Mouse (Mus musculus): ENCODE results near the gene Zw10. TPM values are rescaled to one million over a fixed set of nuclear protein-coding genes. Genes with fewer than 3 reads are reported as not detected.

The Zw10 gene
- polyA plus RNA-seq, 1 experiment: 8.1 TPM

- Histone ChIP-seq H3K4me3 (ENCODE audit: extremely low read depth, insufficient read depth, insufficient read length) (no peak overlapping the region), H3K27me3 (ENCODE audit: control insufficient read depth, insufficient read depth, low read length) (no peaks in the 10 kb centered on the region), H3K36me3 (ENCODE audit: control insufficient read depth, insufficient read depth, low read length) (no peaks in the 10 kb centered on the region), H3K27ac (ENCODE audit: insufficient read depth, low read length) (no peak overlapping the region), H3K4me1 (ENCODE audit: control insufficient read depth, insufficient read depth, insufficient read length) (no peaks in the 10 kb centered on the region)
- no peak for DNase-seq (ENCODE audit: low read depth in 1 of 2, low spot score in 2 of 2)
- no peak for TF ChIP-seq CTCF (IDR thresholded peaks at IDR 0.05; ENCODE audit: extremely low read depth, insufficient read depth, insufficient read length, insufficient replicate concordance)
- TF ChIP-seq POLR2A (IDR thresholded peaks at IDR 0.05; ENCODE audit: low read depth, low read length): no peak
- 83% methylated on average over 1 of the region's 1 CpGs for WGBS
Observed at GRCm38 (mm10) chr9:49102328-49102727, 46.9 kb downstream of the Zw10 start.

GRCm38 (mm10) chr9:49109101-49109500 lies 53.7 kb downstream of the Zw10 start:
- no peak for TF ChIP-seq POLR2A (IDR thresholded peaks at IDR 0.05; ENCODE audit: low read depth, low read length)
- TF ChIP-seq CTCF (IDR thresholded peaks at IDR 0.05; ENCODE audit: extremely low read depth, insufficient read depth, insufficient read length, insufficient replicate concordance): no peak

GRCm38 (mm10) chr9:49110476-49111220 lies 55.2 kb downstream of the Zw10 start:
- TF ChIP-seq POLR2A (IDR thresholded peaks at IDR 0.05; ENCODE audit: low read depth, low read length) (no peak), CTCF (IDR thresholded peaks at IDR 0.05; ENCODE audit: extremely low read depth, insufficient read depth, insufficient read length, insufficient replicate concordance) (no peak)
- no peaks in the 10 kb centered on the region for H3K27me3 ChIP-seq (ENCODE audit: control insufficient read depth, insufficient read depth, low read length)
- no peak for DNase-seq (ENCODE audit: low read depth in 1 of 2, low spot score in 2 of 2)
- WGBS: 76% methylated on average over 6 of the region's 6 CpGs
- H3K27ac ChIP-seq (ENCODE audit: insufficient read depth, low read length): no peak overlapping the region
- no peak overlapping the region for H3K4me3 ChIP-seq (ENCODE audit: extremely low read depth, insufficient read depth, insufficient read length)
- H3K4me1 ChIP-seq (ENCODE audit: control insufficient read depth, insufficient read depth, insufficient read length): no peaks in the 10 kb centered on the region
- H3K36me3 ChIP-seq (ENCODE audit: control insufficient read depth, insufficient read depth, low read length): no peaks in the 10 kb centered on the region

More at GRCm38 (mm10) chr9:49109101-49109500, 53.7 kb downstream of the Zw10 start:
- DNase-seq (ENCODE audit: low read depth in 1 of 2, low spot score in 2 of 2): no peak
- no peak overlapping the region for H3K27ac ChIP-seq (ENCODE audit: insufficient read depth, low read length)
- 73% methylated on average over 7 of the region's 7 CpGs for WGBS
- no peak overlapping the region for H3K4me3 ChIP-seq (ENCODE audit: extremely low read depth, insufficient read depth, insufficient read length)
- no peaks in the 10 kb centered on the region for H3K27me3 ChIP-seq (ENCODE audit: control insufficient read depth, insufficient read depth, low read length)
- no peaks in the 10 kb centered on the region for H3K36me3 ChIP-seq (ENCODE audit: control insufficient read depth, insufficient read depth, low read length)
- H3K4me1 ChIP-seq (ENCODE audit: control insufficient read depth, insufficient read depth, insufficient read length): no peaks in the 10 kb centered on the region

GRCm38 (mm10) chr9:49111296-49111695 lies 55.9 kb downstream of the Zw10 start:
- Histone ChIP-seq H3K27ac (ENCODE audit: insufficient read depth, low read length) (no peak overlapping the region), H3K27me3 (ENCODE audit: control insufficient read depth, insufficient read depth, low read length) (no peaks in the 10 kb centered on the region), H3K4me3 (ENCODE audit: extremely low read depth, insufficient read depth, insufficient read length) (no peak overlapping the region), H3K36me3 (ENCODE audit: control insufficient read depth, insufficient read depth, low read length) (no peaks in the 10 kb centered on the region), H3K4me1 (ENCODE audit: control insufficient read depth, insufficient read depth, insufficient read length) (no peaks in the 10 kb centered on the region)
- TF ChIP-seq POLR2A (IDR thresholded peaks at IDR 0.05; ENCODE audit: low read depth, low read length) (no peak), CTCF (IDR thresholded peaks at IDR 0.05; ENCODE audit: extremely low read depth, insufficient read depth, insufficient read length, insufficient replicate concordance) (no peak)
- no peak for DNase-seq (ENCODE audit: low read depth in 1 of 2, low spot score in 2 of 2)
- WGBS: 48% methylated on average over 5 of the region's 5 CpGs

GRCm38 (mm10) chr9:49118271-49118825 lies 62.9 kb downstream of the Zw10 start:
- Histone ChIP-seq H3K4me1 (ENCODE audit: control insufficient read depth, insufficient read depth, insufficient read length) (no peaks in the 10 kb centered on the region), H3K4me3 (ENCODE audit: extremely low read depth, insufficient read depth, insufficient read length) (no peak overlapping the region), H3K36me3 (ENCODE audit: control insufficient read depth, insufficient read depth, low read length) (no peaks in the 10 kb centered on the region), H3K27me3 (ENCODE audit: control insufficient read depth, insufficient read depth, low read length) (no peaks in the 10 kb centered on the region), H3K27ac (ENCODE audit: insufficient read depth, low read length) (no peak overlapping the region)
- no peak for DNase-seq (ENCODE audit: low read depth in 1 of 2, low spot score in 2 of 2)
- WGBS: 54% methylated on average over 3 of the region's 3 CpGs
- TF ChIP-seq CTCF (IDR thresholded peaks at IDR 0.05; ENCODE audit: extremely low read depth, insufficient read depth, insufficient read length, insufficient replicate concordance): no peak
- TF ChIP-seq POLR2A (IDR thresholded peaks at IDR 0.05; ENCODE audit: low read depth, low read length): no peak

- no peak overlapping the region for H3K27ac ChIP-seq (ENCODE audit: insufficient read depth, low read length)
- TF ChIP-seq CTCF (IDR thresholded peaks at IDR 0.05; ENCODE audit: extremely low read depth, insufficient read depth, insufficient read length, insufficient replicate concordance) (no peak), POLR2A (IDR thresholded peaks at IDR 0.05; ENCODE audit: low read depth, low read length) (no peak)
- no peak overlapping the region for H3K4me3 ChIP-seq (ENCODE audit: extremely low read depth, insufficient read depth, insufficient read length)
- H3K27me3 ChIP-seq (ENCODE audit: control insufficient read depth, insufficient read depth, low read length): no peaks in the 10 kb centered on the region
- WGBS: 80% methylated on average over 4 of the region's 4 CpGs
- DNase-seq (ENCODE audit: low read depth in 1 of 2, low spot score in 2 of 2): no peak
- H3K4me1 ChIP-seq (ENCODE audit: control insufficient read depth, insufficient read depth, insufficient read length): no peaks in the 10 kb centered on the region
- no peaks in the 10 kb centered on the region for H3K36me3 ChIP-seq (ENCODE audit: control insufficient read depth, insufficient read depth, low read length)
Observed at GRCm38 (mm10) chr9:49119759-49120158, 64.3 kb downstream of the Zw10 start.

GRCm38 (mm10) chr9:49125706-49126105 lies 70.3 kb downstream of the Zw10 start:
- 87% methylated on average over 7 of the region's 7 CpGs for WGBS
- TF ChIP-seq CTCF (IDR thresholded peaks at IDR 0.05; ENCODE audit: extremely low read depth, insufficient read depth, insufficient read length, insufficient replicate concordance) (no peak), POLR2A (IDR thresholded peaks at IDR 0.05; ENCODE audit: low read depth, low read length) (no peak)

More at GRCm38 (mm10) chr9:49125706-49126105, 70.3 kb downstream of the Zw10 start:
- H3K4me1 ChIP-seq (ENCODE audit: control insufficient read depth, insufficient read depth, insufficient read length): no peaks in the 10 kb centered on the region
- no peaks in the 10 kb centered on the region for H3K36me3 ChIP-seq (ENCODE audit: control insufficient read depth, insufficient read depth, low read length)
- no peak for DNase-seq (ENCODE audit: low read depth in 1 of 2, low spot score in 2 of 2)
- H3K27ac ChIP-seq (ENCODE audit: insufficient read depth, low read length): no peak overlapping the region
- H3K4me3 ChIP-seq (ENCODE audit: extremely low read depth, insufficient read depth, insufficient read length): no peak overlapping the region
- H3K27me3 ChIP-seq (ENCODE audit: control insufficient read depth, insufficient read depth, low read length): no peaks in the 10 kb centered on the region

Other genes with a start within 250 kb of the Zw10 start
- gene Zbtb16, start 219.4 kb upstream of the Zw10 start, polyA plus RNA-seq (2012; rRNA removed): 2.5 and 3.1 TPM in 2 replicates
- gene Htr3a, start 144.5 kb upstream of the Zw10 start, polyA plus RNA-seq (2012; rRNA removed): 0.05 TPM in 1 of 2 replicates, not detected in the other
- not detected in 2 replicates for gene Htr3b, start 90.6 kb upstream of the Zw10 start, polyA plus RNA-seq (2012; rRNA removed)
- gene Usp28, start 70.2 kb upstream of the Zw10 start, polyA plus RNA-seq (2012; rRNA removed): 12.3 and 15.2 TPM in 2 replicates
- gene Tmprss5, start 25.6 kb downstream of the Zw10 start, polyA plus RNA-seq (2012; rRNA removed): 0.20 and 0.22 TPM in 2 replicates
- not detected in 2 replicates for gene Gm4894, start 194.9 kb downstream of the Zw10 start, polyA plus RNA-seq (2012; rRNA removed)